Mouse (Mus musculus): ENCODE measurements around the gene Ist1. TPM values are rescaled to one million over a fixed set of nuclear protein-coding genes. Genes with fewer than 3 reads are reported as not detected.

The Ist1 gene
- polyA plus RNA-seq, 1 experiment = 44.1 TPM

DNA sequence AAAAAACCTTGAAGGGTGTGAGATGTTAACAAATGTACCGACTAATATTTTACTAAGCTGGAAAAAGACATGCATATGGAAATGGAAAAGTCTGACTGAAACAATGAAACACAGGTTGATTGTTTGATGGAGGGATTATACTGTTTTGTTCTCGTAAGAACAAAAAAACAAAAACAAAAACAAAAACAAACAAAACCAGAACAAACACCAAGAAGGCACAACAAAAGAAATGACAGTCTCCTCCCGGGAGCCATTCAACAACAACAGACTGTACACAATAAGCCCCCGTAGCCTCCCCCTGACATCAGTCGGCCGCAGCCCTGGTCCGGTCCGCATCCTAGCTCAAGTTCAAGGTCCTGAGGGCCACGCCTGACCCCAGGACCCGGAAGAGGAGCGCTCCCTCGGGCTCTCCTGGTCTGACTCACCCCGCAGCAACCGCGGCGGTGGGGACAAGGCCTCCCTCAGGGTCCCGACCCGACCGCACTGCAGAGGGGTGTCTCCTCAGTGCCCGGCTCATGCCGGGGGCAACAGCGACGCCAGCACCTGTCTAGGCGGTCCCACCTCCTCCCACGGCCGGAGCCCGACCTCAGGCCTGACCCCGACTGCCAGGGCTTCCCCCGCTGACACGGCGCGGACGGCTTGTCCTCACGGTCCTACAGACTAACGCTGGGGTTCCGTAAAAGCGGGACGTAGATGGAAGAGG is 466 bp downstream of the Ist1 start:
- H3K79me2 ChIP-seq (ENCODE audit: control insufficient read depth, insufficient read depth) = peaks cover 54% of the 10 kb centered on the region
- H3K4me3 ChIP-seq = peak overlapping the region; percentile 83
- TF ChIP-seq SRF (IDR thresholded peaks at IDR 0.05; ENCODE audit: control insufficient read depth, insufficient read length, low read depth) (no peak), USF1 (IDR thresholded peaks at IDR 0.05; ENCODE audit: low read depth) (no peak), MYOG (IDR thresholded peaks at IDR 0.05; ENCODE audit: control insufficient read depth in 1 of 3, insufficient read depth in 1 of 3, insufficient read length in 2 of 3, low read depth in 2 of 3) (peak in 1 of 3 experiments; percentile 68), MYOD1 (IDR thresholded peaks at IDR 0.05; ENCODE audit: control insufficient read depth in 1 of 3, insufficient read length in 2 of 3, low read depth in 2 of 3) (peak in 2 of 3 experiments; percentile 37 to 59)

DNA sequence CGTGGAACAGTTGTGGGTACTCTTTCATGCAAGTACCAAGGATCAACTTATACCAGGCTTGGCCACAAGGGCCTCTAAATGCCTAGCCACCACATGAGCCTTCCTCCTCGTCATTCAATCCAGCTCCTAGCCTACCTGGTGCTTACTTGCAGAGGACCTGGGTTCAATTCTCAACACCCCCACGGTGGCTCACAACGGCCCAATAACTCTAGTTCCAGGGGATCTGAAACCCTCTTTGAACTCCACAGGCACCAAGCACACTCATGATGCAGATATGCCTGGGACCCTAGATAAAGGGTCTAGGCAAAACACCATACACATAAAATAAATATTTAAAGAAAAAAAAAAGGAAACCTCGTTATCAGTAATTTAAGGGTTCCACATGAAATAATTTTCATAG is 1.3 kb downstream of the Ist1 start:
- peaks cover 62% of the 10 kb centered on the region for H3K79me2 ChIP-seq (ENCODE audit: control insufficient read depth, insufficient read depth)
- no peaks in the 10 kb centered on the region for H3K36me3 ChIP-seq (ENCODE audit: control insufficient read depth, insufficient read depth)
- no peaks in the 10 kb centered on the region for H3K27me3 ChIP-seq (ENCODE audit: control insufficient read depth, insufficient read depth, insufficient read length)
- TF ChIP-seq MYOG (IDR thresholded peaks at IDR 0.05; ENCODE audit: control insufficient read depth in 1 of 3, insufficient read depth in 1 of 3, insufficient read length in 2 of 3, low read depth in 2 of 3) (no peak), E2F4 (IDR thresholded peaks at IDR 0.05; ENCODE audit: insufficient read depth) (no peak), TCF3 (IDR thresholded peaks at IDR 0.05; ENCODE audit: insufficient read length, low read depth) (no peak), USF1 (IDR thresholded peaks at IDR 0.05; ENCODE audit: low read depth) (no peak), POLR2A (IDR thresholded peaks at IDR 0.05; ENCODE audit: insufficient read length, low read depth) (no peak), CEBPB (IDR thresholded peaks at IDR 0.05; ENCODE audit: insufficient read depth, poor library complexity, severe bottlenecking) (no peak)
- H3K4me3 ChIP-seq = peak overlapping the region; percentile 83
- no peak overlapping the region for H3ac ChIP-seq (ENCODE audit: control insufficient read depth, insufficient read length)
- peak overlapping the region; percentile 79 for H3K4me2 ChIP-seq (ENCODE audit: low read depth)

More for the DNA sequence above, 466 bp downstream of the Ist1 start:
- Histone ChIP-seq H3K4me2 (ENCODE audit: low read depth) (peak overlapping the region; percentile 79), H3ac (ENCODE audit: control insufficient read depth, insufficient read length) (peak overlapping the region; percentile 12), H3K36me3 (ENCODE audit: control insufficient read depth, insufficient read depth) (no peaks in the 10 kb centered on the region), H3K27me3 (ENCODE audit: control insufficient read depth, insufficient read depth, insufficient read length) (no peaks in the 10 kb centered on the region)

DNA sequence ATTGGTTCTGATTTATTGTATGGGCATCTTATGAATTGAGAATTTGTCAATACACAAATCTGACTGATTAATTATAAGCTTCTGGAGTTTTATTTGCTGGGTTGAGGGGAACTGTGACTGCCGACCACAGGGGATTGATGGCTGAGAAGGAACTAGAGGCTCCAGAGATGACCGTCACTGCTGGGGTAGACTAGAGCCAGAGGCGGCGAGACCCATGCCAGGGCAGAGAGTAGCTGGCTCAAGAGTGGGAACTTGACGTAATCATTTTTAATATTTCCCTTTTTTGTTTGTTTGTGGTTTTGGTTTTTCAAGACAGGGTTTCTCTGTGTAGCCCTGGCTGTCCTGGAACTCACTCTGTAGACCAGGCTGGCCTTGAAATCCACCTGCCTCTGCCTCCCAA is 5.8 kb downstream of the Ist1 start:
- peaks cover 6% of the 10 kb centered on the region for H3K36me3 ChIP-seq (ENCODE audit: control insufficient read depth, insufficient read depth)
- no peak overlapping the region for H3K4me2 ChIP-seq (ENCODE audit: low read depth)
- H3K79me2 ChIP-seq (ENCODE audit: control insufficient read depth, insufficient read depth) = peaks cover 99% of the 10 kb centered on the region
- H3K27me3 ChIP-seq (ENCODE audit: control insufficient read depth, insufficient read depth, insufficient read length) = no peaks in the 10 kb centered on the region
- no peak overlapping the region for H3K4me3 ChIP-seq
- H3ac ChIP-seq (ENCODE audit: control insufficient read depth, insufficient read length) = no peak overlapping the region
- TF ChIP-seq MYOG (IDR thresholded peaks at IDR 0.05; ENCODE audit: control insufficient read depth in 1 of 3, insufficient read depth in 1 of 3, insufficient read length in 2 of 3, low read depth in 2 of 3) (no peak), POLR2A (IDR thresholded peaks at IDR 0.05; ENCODE audit: insufficient read length, low read depth) (no peak), USF1 (IDR thresholded peaks at IDR 0.05; ENCODE audit: low read depth) (no peak), TCF12 (IDR thresholded peaks at IDR 0.05; ENCODE audit: insufficient read depth, poor library complexity, severe bottlenecking) (no peak), SRF (IDR thresholded peaks at IDR 0.05; ENCODE audit: control insufficient read depth, insufficient read length, low read depth) (no peak), CEBPB (IDR thresholded peaks at IDR 0.05; ENCODE audit: insufficient read depth, poor library complexity, severe bottlenecking) (no peak), MAX (IDR thresholded peaks at IDR 0.05; ENCODE audit: low read depth) (no peak), TCF3 (IDR thresholded peaks at IDR 0.05; ENCODE audit: insufficient read length, low read depth) (no peak), REST (IDR thresholded peaks at IDR 0.05; ENCODE audit: insufficient read depth, insufficient read length) (no peak), E2F4 (IDR thresholded peaks at IDR 0.05; ENCODE audit: insufficient read depth) (no peak), MYOD1 (IDR thresholded peaks at IDR 0.05; ENCODE audit: control insufficient read depth in 1 of 3, insufficient read length in 2 of 3, low read depth in 2 of 3) (no peak), POLR2AphosphoS2 (IDR thresholded peaks at IDR 0.05; ENCODE audit: insufficient read length, low read depth) (no peak)

DNA sequence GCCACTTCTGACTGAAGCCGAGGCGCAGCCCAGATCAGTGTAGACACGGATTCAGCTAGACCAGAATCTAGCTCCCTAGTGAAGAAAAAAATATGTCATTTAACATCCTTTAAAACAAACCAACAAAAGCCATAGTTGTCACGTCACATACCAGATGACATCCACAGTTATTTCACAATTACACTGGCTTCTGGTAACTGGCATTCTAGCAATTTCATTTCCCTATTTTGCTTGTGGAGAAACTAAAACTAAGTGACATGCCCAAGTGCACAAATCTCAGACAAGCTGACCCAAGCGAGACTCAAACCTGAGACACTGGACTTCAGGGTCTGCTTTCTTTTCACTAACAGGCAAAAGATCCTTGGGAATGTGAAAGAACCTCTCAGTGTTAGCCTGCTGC is 10.9 kb downstream of the Ist1 start:
- no peak overlapping the region for H3ac ChIP-seq (ENCODE audit: control insufficient read depth, insufficient read length)
- H3K4me2 ChIP-seq (ENCODE audit: low read depth) = no peak overlapping the region
- TF ChIP-seq TCF3 (IDR thresholded peaks at IDR 0.05; ENCODE audit: insufficient read length, low read depth) (no peak), MAX (IDR thresholded peaks at IDR 0.05; ENCODE audit: low read depth) (no peak)
- H3K27me3 ChIP-seq (ENCODE audit: control insufficient read depth, insufficient read depth, insufficient read length) = no peaks in the 10 kb centered on the region
- peaks cover 57% of the 10 kb centered on the region for H3K79me2 ChIP-seq (ENCODE audit: control insufficient read depth, insufficient read depth)
- no peak overlapping the region for H3K4me3 ChIP-seq
- H3K36me3 ChIP-seq (ENCODE audit: control insufficient read depth, insufficient read depth) = peaks cover 47% of the 10 kb centered on the region

DNA sequence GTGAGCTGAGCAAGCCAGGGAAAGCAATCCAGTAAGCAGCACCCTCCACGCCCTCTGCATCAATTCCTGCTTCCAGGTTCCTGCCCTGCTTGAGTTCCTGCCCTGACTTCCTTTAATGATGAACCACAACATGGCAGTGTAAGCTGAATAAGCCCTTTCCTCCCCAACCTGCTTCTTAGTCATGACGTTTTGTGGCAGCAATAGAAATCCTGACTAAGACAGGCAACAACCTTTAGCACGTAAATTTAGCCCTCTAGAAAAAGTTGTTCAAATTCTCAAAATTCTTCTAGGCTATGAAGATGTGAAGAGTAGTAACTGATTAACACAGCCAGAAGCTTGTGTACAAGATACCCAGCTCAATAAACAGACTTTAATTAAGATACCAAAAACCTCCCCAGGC is 11.5 kb downstream of the Ist1 start:
- H3K79me2 ChIP-seq (ENCODE audit: control insufficient read depth, insufficient read depth) = peaks cover 51% of the 10 kb centered on the region
- no peaks in the 10 kb centered on the region for H3K27me3 ChIP-seq (ENCODE audit: control insufficient read depth, insufficient read depth, insufficient read length)
- peaks cover 51% of the 10 kb centered on the region for H3K36me3 ChIP-seq (ENCODE audit: control insufficient read depth, insufficient read depth)
- no peak overlapping the region for H3K4me3 ChIP-seq
- H3K4me2 ChIP-seq (ENCODE audit: low read depth) = no peak overlapping the region
- TF ChIP-seq REST (IDR thresholded peaks at IDR 0.05; ENCODE audit: insufficient read depth, insufficient read length) = no peak
- no peak for TF ChIP-seq POLR2A (IDR thresholded peaks at IDR 0.05; ENCODE audit: insufficient read length, low read depth)
- no peak for TF ChIP-seq TCF3 (IDR thresholded peaks at IDR 0.05; ENCODE audit: insufficient read length, low read depth)
- TF ChIP-seq MYOD1 (IDR thresholded peaks at IDR 0.05; ENCODE audit: control insufficient read depth in 1 of 3, insufficient read length in 2 of 3, low read depth in 2 of 3) = no peak
- no peak for TF ChIP-seq SRF (IDR thresholded peaks at IDR 0.05; ENCODE audit: control insufficient read depth, insufficient read length, low read depth)
- no peak for TF ChIP-seq POLR2AphosphoS2 (IDR thresholded peaks at IDR 0.05; ENCODE audit: insufficient read length, low read depth)
- no peak for TF ChIP-seq USF1 (IDR thresholded peaks at IDR 0.05; ENCODE audit: low read depth)
- no peak for TF ChIP-seq MYOG (IDR thresholded peaks at IDR 0.05; ENCODE audit: control insufficient read depth in 1 of 3, insufficient read depth in 1 of 3, insufficient read length in 2 of 3, low read depth in 2 of 3)
- TF ChIP-seq TCF12 (IDR thresholded peaks at IDR 0.05; ENCODE audit: insufficient read depth, poor library complexity, severe bottlenecking) = no peak
- TF ChIP-seq E2F4 (IDR thresholded peaks at IDR 0.05; ENCODE audit: insufficient read depth) = no peak
- no peak for TF ChIP-seq MAX (IDR thresholded peaks at IDR 0.05; ENCODE audit: low read depth)
- H3ac ChIP-seq (ENCODE audit: control insufficient read depth, insufficient read length) = no peak overlapping the region

All from myocyte (in vitro differentiated cells).